Mouse (Mus musculus) forebrain, postnatal 0 days (tissue): ENCODE results near the gene 1700003E16Rik. TPM values are rescaled to one million over a fixed set of nuclear protein-coding genes. Genes with fewer than 3 reads are reported as not detected.

Experiments
- ATAC-seq: fragments of 200-750 bp; cut with Nextera tagmentation; 2 replicates; pipeline ENCODE4 v1.8.0; 2017; ENCODE audit warnings: mild to moderate bottlenecking, moderate library complexity
- DNase-seq: peaks from one replicate; pipeline ENCODE4 v3.0.0-alpha.2; 2015
- H3K27ac ChIP-seq: fragments of 300-500 bp; sonication (generic); 2 replicates; pipeline ENCODE4 v1.5.1; 2014; ENCODE audit warnings: low read depth, mild to moderate bottlenecking, antibody characterized with exemption, low read length, moderate library complexity, mixed read lengths
- H3K27me3 ChIP-seq: fragments of 300-500 bp; sonication (generic); 2 replicates; pipeline ENCODE4 v1.6.1; 2014; ENCODE audit warnings: mild to moderate bottlenecking, low read length, mixed read lengths; ENCODE audit not compliant: insufficient read depth
- H3K36me3 ChIP-seq: fragments of 300-500 bp; sonication (generic); 2 replicates; pipeline ENCODE4 v1.6.1; 2014; ENCODE audit warnings: mild to moderate bottlenecking, moderate library complexity; ENCODE audit not compliant: insufficient read depth
- H3K4me1 ChIP-seq: fragments of 300-500 bp; sonication (generic); 2 replicates; pipeline ENCODE4 v1.6.1; 2014; ENCODE audit warnings: antibody characterized with exemption; ENCODE audit not compliant: insufficient read depth
- H3K4me2 ChIP-seq: fragments of 300-500 bp; sonication (generic); 2 replicates; pipeline ENCODE4 v1.6.1; 2014; ENCODE audit warnings: low read depth, mild to moderate bottlenecking, moderate library complexity
- H3K4me3 ChIP-seq: fragments of 300-500 bp; sonication (generic); 2 replicates; pipeline ENCODE4 v1.5.1; 2014; ENCODE audit warnings: low read depth, low read length, mixed read lengths
- H3K9ac ChIP-seq: fragments of 300-500 bp; sonication (generic); 2 replicates; pipeline ENCODE4 v1.6.1; 2014; ENCODE audit warnings: mild to moderate bottlenecking
- H3K9me3 ChIP-seq: fragments of 300-500 bp; sonication (generic); 2 replicates; pipeline ENCODE4 v1.6.1; 2016; ENCODE audit warnings: low read length
- CTCF ChIP-seq: sonication (generic); IDR thresholded peaks from 2 replicates; pipeline ENCODE4 v1.5.1; 2016; ENCODE audit warnings: antibody characterized with exemption, control low read depth, low read depth
- WGBS: fragments of 180-500 bp; shearing (Covaris S2); extraction: QIAGEN DNeasy Blood & Tissue Kit; methylation state at CpG from one replicate; pipeline ENCODE4 v1.1.7; 2014; 5-methylcytosine and 5-hydroxymethylcytosine counted together
- polyA plus RNA-seq: library from polyadenylated mRNA; unstranded; fragments of >200 nt; fragmentation: Nextera tagmentation; extraction: Ambion mirVana; gene quantifications from 2 replicates; pipeline ENCODE4 v1.2.1, GENCODE M21; 2015
- total RNA-seq: library from RNA; depleted of rRNA; stranded (reverse); fragments of >200 nt; gene quantifications from 2 replicates; pipeline ENCODE4 v1.2.3, GENCODE M21; 2014

Gene 1700003E16Rik
- total and polyA plus RNA-seq, 2 experiments from 2014 or later = 17.0 to 18.3 TPM

DNA sequence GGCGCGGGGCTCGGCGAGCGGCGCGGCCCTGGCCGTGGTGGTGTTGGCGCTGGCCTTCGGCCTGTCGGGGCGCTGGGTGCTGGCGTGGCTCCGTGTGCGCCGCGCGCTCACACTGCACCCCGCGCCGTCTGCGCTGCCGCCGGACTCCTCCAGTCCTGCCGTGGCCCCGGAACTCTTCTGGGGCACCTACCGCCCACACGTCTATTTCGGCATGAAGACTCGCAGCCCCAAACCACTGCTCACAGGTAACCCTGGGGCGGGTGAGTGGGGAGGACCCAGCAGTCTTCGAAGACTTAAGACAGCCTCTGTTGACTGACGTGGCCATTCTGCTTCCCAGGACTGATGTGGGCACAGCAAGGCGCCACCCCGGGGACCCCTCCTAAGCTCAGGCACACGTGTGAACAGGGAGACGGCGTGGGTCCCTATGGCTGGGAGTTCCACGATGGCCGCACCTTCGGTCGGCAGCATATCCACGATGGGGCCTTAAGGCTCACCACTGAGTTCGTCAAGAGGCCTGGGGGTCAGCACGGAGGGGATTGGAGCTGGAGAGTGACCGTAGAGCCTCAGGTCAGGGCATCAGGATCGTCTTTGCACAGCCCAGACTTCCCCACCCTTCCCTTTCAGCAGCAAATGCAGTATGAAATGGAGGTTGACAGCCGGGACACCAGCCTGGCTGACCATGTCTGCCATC is 40.4 kb upstream of the 1700003E16Rik start:
- under 1% methylated on average over 47 of the region's 48 CpGs for WGBS
- ATAC-seq (peak; percentile 62), DNase-seq (no peak)
- Histone ChIP-seq H3K4me3 (peak overlapping the region; percentile 68), H3K9ac (peak overlapping the region; percentile 76), H3K9me3 (no peaks in the 10 kb centered on the region), H3K36me3 (peaks cover 25% of the 10 kb centered on the region), H3K27ac (peak overlapping the region; percentile 74), H3K27me3 (no peaks in the 10 kb centered on the region), H3K4me1 (peaks cover 7% of the 10 kb centered on the region; the same call in 1 of the 2 replicates), H3K4me2 (peak overlapping the region; percentile 92)
- TF ChIP-seq CTCF = no peak

GRCm38 (mm10) chr6:83116373-83117164 is 39.6 kb upstream of the 1700003E16Rik start:
- H3K27me3 ChIP-seq = no peaks in the 10 kb centered on the region
- H3K27ac ChIP-seq = no peak overlapping the region
- peak overlapping the region; percentile 92 for H3K4me2 ChIP-seq
- peaks cover 25% of the 10 kb centered on the region for H3K36me3 ChIP-seq
- 76% methylated on average over 11 of the region's 11 CpGs for WGBS
- peak overlapping the region; percentile 68 for H3K4me3 ChIP-seq
- no peak for TF ChIP-seq CTCF
- ATAC-seq = no peak
- H3K4me1 ChIP-seq = peaks cover 7% of the 10 kb centered on the region; the same call in 1 of the 2 replicates
- H3K9me3 ChIP-seq = no peaks in the 10 kb centered on the region
- peak overlapping the region; percentile 76 for H3K9ac ChIP-seq
- DNase-seq = no peak

DNA sequence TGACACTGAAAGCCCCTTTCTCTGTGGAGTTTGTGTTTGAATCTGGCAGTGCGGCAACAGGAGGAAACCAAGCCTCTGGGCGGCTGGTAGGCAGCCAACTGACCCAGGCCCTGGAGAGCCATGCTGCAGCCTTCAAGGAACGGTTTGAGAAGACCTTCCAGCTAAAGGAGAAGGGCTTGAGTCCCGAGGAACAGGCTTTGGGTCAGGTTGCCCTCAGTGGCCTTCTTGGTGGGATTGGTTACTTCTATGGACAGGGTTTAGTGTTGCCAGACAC is 39.1 kb upstream of the 1700003E16Rik start:
- H3K4me3 ChIP-seq = no peak overlapping the region
- no peaks in the 10 kb centered on the region for H3K9me3 ChIP-seq
- H3K4me2 ChIP-seq = no peak overlapping the region
- H3K4me1 ChIP-seq = peaks cover 8% of the 10 kb centered on the region
- H3K27ac ChIP-seq = no peak overlapping the region
- WGBS = 85% methylated on average over 4 of the region's 4 CpGs
- no peak overlapping the region for H3K9ac ChIP-seq
- H3K27me3 ChIP-seq = no peaks in the 10 kb centered on the region
- ATAC-seq = no peak
- H3K36me3 ChIP-seq = peaks cover 25% of the 10 kb centered on the region
- no peak for DNase-seq
- no peak for TF ChIP-seq CTCF

DNA sequence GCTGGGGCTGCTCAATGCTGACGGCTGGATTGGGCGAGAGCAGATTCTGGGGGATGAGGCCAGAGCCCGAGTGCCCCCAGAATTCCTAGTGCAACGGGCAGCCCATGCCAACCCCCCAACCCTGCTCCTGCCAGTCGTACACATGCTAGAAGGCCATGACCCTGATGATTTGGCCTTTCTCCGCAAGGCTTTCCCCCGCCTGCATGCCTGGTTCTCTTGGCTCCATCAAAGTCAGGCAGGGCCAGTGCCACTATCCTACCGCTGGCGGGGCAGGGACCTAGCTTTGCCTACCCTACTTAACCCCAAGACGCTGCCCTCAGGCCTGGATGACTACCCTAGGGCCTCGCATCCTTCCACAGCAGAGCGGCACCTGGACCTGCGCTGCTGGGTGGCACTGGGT is 38.6 kb upstream of the 1700003E16Rik start:
- Histone ChIP-seq H3K9ac (no peak overlapping the region), H3K36me3 (peaks cover 25% of the 10 kb centered on the region), H3K4me3 (no peak overlapping the region), H3K4me1 (peaks cover 13% of the 10 kb centered on the region), H3K27me3 (no peaks in the 10 kb centered on the region), H3K4me2 (no peak overlapping the region), H3K27ac (no peak overlapping the region), H3K9me3 (no peaks in the 10 kb centered on the region)
- WGBS = 92% methylated on average over 13 of the region's 13 CpGs
- TF ChIP-seq CTCF = no peak
- DNase-seq (no peak), ATAC-seq (no peak)

DNA sequence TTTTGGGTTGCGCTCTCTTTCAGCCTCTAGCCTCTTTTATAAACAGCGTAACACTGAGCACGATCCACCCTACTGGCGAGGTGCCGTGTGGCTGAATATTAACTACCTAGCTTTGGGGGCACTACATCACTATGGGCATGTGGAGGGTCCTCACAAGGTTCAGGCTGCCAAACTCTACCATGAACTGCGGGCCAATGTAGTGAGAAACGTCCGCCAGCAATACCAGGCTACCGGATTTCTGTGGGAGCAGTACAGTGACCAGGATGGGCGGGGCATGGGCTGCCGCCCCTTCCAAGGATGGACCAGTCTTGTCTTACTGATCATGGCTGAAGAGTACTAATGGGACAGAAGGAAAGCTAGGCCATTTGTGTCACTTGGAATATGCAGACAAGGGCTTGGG is 37.8 kb upstream of the 1700003E16Rik start:
- peaks cover 14% of the 10 kb centered on the region for H3K4me1 ChIP-seq
- TF ChIP-seq CTCF = no peak
- no peak overlapping the region for H3K9ac ChIP-seq
- no peaks in the 10 kb centered on the region for H3K27me3 ChIP-seq
- no peak overlapping the region for H3K27ac ChIP-seq
- no peaks in the 10 kb centered on the region for H3K9me3 ChIP-seq
- no peak overlapping the region for H3K4me3 ChIP-seq
- peaks cover 25% of the 10 kb centered on the region for H3K36me3 ChIP-seq
- H3K4me2 ChIP-seq = no peak overlapping the region
- no peak for ATAC-seq
- DNase-seq = no peak
- 81% methylated on average over 11 of the region's 11 CpGs for WGBS

- no peak for ATAC-seq
- H3K36me3 ChIP-seq = peaks cover 25% of the 10 kb centered on the region
- H3K9ac ChIP-seq = no peak overlapping the region
- no peak overlapping the region for H3K4me3 ChIP-seq
- no peaks in the 10 kb centered on the region for H3K9me3 ChIP-seq
- 77% methylated on average over 14 of the region's 14 CpGs for WGBS
- no peaks in the 10 kb centered on the region for H3K27me3 ChIP-seq
- H3K4me2 ChIP-seq = no peak overlapping the region
- no peak for TF ChIP-seq CTCF
- no peak for DNase-seq
- peaks cover 16% of the 10 kb centered on the region for H3K4me1 ChIP-seq
- no peak overlapping the region for H3K27ac ChIP-seq
Observed at GRCm38 (mm10) chr6:83118825-83119733, 37.1 kb upstream of the 1700003E16Rik start.
